Mouse (Mus musculus): Measurements from ENCODE around the gene Npas2.

GRCm38 (mm10) chr1:39389338-39389737 is 195.8 kb downstream of the Npas2 start:
- no peak for TF ChIP-seq CTCF (IDR thresholded peaks at IDR 0.05; ENCODE audit: extremely low read depth, insufficient read length, insufficient replicate concordance, low read depth, low read length)
- TF ChIP-seq POLR2A (IDR thresholded peaks at IDR 0.05; ENCODE audit: low read depth, low read length), result no peak
